Mouse (Mus musculus): ENCODE measurements around the gene Dio1. TPM values are rescaled to one million over a fixed set of nuclear protein-coding genes. Genes with fewer than 3 reads are reported as not detected.
A peak's percentile ranks its signal among the peaks of the same experiment; 100 is the strongest.

Gene Dio1
- polyA plus RNA-seq (2015; fragmentation: Nextera tagmentation; extraction: Ambion mirVana): 0.33 and 0.82 TPM in 2 replicates

DNA sequence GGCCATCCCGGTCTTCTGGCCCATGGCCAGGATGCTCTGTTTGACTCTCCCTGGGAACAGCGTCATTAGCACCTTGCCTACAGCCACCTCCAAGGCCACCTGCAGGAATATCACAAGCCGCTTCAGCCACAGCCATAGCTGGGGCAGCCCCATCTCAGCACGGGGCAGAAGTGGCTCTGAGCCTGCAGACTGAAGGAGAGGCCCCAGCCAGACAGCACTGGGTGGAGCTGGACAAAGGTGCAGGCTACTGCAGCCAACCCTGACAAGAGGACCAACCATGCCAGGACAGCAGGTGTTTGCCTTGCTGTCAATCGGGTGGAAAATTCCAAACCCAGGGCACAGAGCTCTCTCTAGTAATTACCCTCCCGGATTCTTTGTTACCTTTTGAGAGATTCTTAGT is at the start of gene Dio1:
Dio1 (minus strand) TSS at position 204 of the 400 bp plus-strand sequence.
- WGBS: 28% methylated on average over 6 of the region's 6 CpGs
- ATAC-seq: no peak

DNA sequence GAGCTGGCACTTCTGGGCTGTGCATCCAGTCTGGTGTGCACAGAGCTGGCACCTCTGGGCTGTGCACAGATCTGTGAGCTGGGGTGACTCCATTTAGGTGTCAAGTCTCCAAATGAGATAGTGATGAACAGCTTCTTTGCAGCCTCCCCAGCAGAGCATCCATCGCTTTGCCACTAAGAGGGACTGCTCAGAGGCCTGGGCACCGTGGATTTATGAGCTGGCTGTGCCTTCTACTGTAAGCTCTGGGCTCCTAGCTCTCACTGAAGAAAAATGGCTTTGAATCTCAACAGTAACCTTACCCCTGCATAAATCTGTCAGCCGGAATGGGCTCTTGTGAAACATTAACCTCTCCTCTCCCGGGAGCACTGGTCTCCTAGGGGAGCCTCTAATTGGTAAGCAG is 47.6 kb upstream of the Dio1 start:
- H3K27ac ChIP-seq (ENCODE audit: low read length): no peak overlapping the region
- H3K9ac ChIP-seq (replicated peaks; ENCODE audit: low read depth): no peak overlapping the region
- no peak for DNase-seq (ENCODE audit: low spot score)
- no peak overlapping the region for H3K4me3 ChIP-seq (ENCODE audit: low read depth, low read length)
- H3K36me3 ChIP-seq (ENCODE audit: insufficient read depth, low read length): no peaks in the 10 kb centered on the region
- H3K27me3 ChIP-seq (replicated peaks; ENCODE audit: insufficient read depth, low read length): no peaks in the 10 kb centered on the region
- ATAC-seq: no peak
- no peaks in the 10 kb centered on the region for H3K4me1 ChIP-seq (ENCODE audit: insufficient read depth, low read depth, low read length)
- TF ChIP-seq CTCF (IDR thresholded peaks at IDR 0.05) (no peak), EP300 (IDR thresholded peaks at IDR 0.05) (no peak)
- WGBS: 35% methylated on average over 4 of the region's 4 CpGs
- no peak overlapping the region for H3K4me2 ChIP-seq (replicated peaks; ENCODE audit: low read depth, low read length)
- H3K9me3 ChIP-seq (ENCODE audit: low read length): no peaks in the 10 kb centered on the region

More for the DNA sequence above, at the start of gene Dio1:
- Histone ChIP-seq H3K9me3 (ENCODE audit: low read length) (no peaks in the 10 kb centered on the region), H3K4me2 (replicated peaks; ENCODE audit: low read depth, low read length) (no peak within 1 kb of the TSS), H3K9ac (replicated peaks; ENCODE audit: low read depth) (no peak within 1 kb of the TSS), H3K36me3 (ENCODE audit: insufficient read depth, low read length) (no peaks in the 10 kb centered on the region), H3K27ac (ENCODE audit: low read length) (no peak within 1 kb of the TSS), H3K4me3 (ENCODE audit: low read depth, low read length) (no peak within 1 kb of the TSS), H3K27me3 (replicated peaks; ENCODE audit: insufficient read depth, low read length) (no peaks in the 10 kb centered on the region), H3K4me1 (ENCODE audit: insufficient read depth, low read depth, low read length) (no peaks in the 10 kb centered on the region)
- no peak for TF ChIP-seq EP300 (IDR thresholded peaks at IDR 0.05)
- no peak for TF ChIP-seq CTCF (IDR thresholded peaks at IDR 0.05)
- DNase-seq (ENCODE audit: low spot score): no peak

DNA sequence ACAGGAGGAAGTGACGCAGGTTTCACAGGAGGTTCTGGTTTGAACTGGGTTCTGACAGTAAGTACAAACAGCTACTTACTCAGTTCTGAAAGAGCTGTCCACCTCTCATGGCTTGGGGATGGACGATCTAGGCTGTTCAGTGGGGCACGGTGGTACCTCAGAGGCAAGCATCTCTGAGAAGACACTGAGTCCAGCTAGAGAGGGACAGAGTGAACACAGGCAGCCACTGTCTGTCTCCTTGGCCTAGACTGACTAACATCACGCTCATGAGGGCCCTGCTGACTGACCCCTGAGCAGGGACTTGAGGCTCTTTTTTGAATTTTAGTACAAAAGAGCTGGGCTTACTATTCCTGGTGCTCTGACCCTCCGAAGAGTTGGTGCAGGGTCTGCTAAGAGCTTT is 47.2 kb upstream of the Dio1 start:
- Histone ChIP-seq H3K27me3 (replicated peaks; ENCODE audit: insufficient read depth, low read length) (no peaks in the 10 kb centered on the region), H3K4me3 (ENCODE audit: low read depth, low read length) (no peak overlapping the region), H3K9me3 (ENCODE audit: low read length) (no peaks in the 10 kb centered on the region), H3K27ac (ENCODE audit: low read length) (no peak overlapping the region), H3K9ac (replicated peaks; ENCODE audit: low read depth) (no peak overlapping the region), H3K36me3 (ENCODE audit: insufficient read depth, low read length) (no peaks in the 10 kb centered on the region), H3K4me2 (replicated peaks; ENCODE audit: low read depth, low read length) (no peak overlapping the region), H3K4me1 (ENCODE audit: insufficient read depth, low read depth, low read length) (no peaks in the 10 kb centered on the region)
- WGBS: 87% methylated on average over 5 of the region's 5 CpGs
- DNase-seq (ENCODE audit: low spot score) (no peak), ATAC-seq (no peak)
- TF ChIP-seq EP300 (IDR thresholded peaks at IDR 0.05) (no peak), CTCF (IDR thresholded peaks at IDR 0.05) (no peak)

DNA sequence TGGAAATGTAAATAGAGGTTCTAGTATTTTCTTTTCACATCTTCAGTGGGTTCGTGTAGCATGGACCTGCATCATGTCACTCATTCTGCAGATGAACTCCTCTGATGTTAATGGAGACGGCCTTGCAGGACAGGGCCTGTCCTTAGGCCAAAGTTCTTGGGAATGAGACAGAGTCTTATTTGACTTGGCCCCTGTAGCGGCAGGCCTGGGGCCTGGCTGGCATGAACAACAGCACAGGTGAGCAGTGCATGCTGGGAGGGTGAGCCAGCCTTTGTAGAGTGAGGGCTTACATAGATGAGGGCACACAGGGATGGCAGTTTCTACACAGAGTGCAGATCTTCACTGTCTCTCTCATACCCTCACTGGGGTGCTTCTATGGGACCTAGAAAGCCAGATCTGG is 46.6 kb upstream of the Dio1 start:
- no peak overlapping the region for H3K4me3 ChIP-seq (ENCODE audit: low read depth, low read length)
- TF ChIP-seq CTCF (IDR thresholded peaks at IDR 0.05): no peak
- no peak for TF ChIP-seq EP300 (IDR thresholded peaks at IDR 0.05)
- no peaks in the 10 kb centered on the region for H3K4me1 ChIP-seq (ENCODE audit: insufficient read depth, low read depth, low read length)
- no peaks in the 10 kb centered on the region for H3K9me3 ChIP-seq (ENCODE audit: low read length)
- H3K9ac ChIP-seq (replicated peaks; ENCODE audit: low read depth): no peak overlapping the region
- no peak overlapping the region for H3K27ac ChIP-seq (ENCODE audit: low read length)
- H3K36me3 ChIP-seq (ENCODE audit: insufficient read depth, low read length): no peaks in the 10 kb centered on the region
- DNase-seq (ENCODE audit: low spot score): no peak
- H3K27me3 ChIP-seq (replicated peaks; ENCODE audit: insufficient read depth, low read length): no peaks in the 10 kb centered on the region
- ATAC-seq: no peak
- WGBS: 83% methylated on average over 3 of the region's 3 CpGs
- no peak overlapping the region for H3K4me2 ChIP-seq (replicated peaks; ENCODE audit: low read depth, low read length)

DNA sequence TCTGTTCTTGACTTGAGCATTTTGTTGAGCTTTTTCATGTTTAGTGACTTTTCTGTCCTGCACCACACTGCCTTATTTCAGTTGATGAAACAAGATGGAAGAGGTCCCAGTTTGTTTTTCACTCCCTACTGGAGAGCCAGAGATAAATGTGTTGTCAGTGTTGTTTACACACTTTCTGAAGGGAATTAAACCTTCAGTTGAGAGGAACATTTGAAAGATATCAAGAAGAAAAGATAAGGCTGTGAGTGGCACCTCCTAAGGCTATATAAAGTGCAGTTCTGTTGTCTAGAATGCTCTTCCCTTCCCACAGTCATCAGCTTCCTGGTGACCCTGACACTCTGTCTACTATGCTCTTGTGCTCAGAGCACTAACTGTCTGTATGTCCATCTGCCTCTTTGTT is 44.4 kb upstream of the Dio1 start:
- Histone ChIP-seq H3K4me2 (replicated peaks; ENCODE audit: low read depth, low read length) (no peak overlapping the region), H3K27ac (ENCODE audit: low read length) (no peak overlapping the region), H3K9ac (replicated peaks; ENCODE audit: low read depth) (no peak overlapping the region), H3K4me3 (ENCODE audit: low read depth, low read length) (no peak overlapping the region), H3K27me3 (replicated peaks; ENCODE audit: insufficient read depth, low read length) (no peaks in the 10 kb centered on the region), H3K36me3 (ENCODE audit: insufficient read depth, low read length) (0 out of 2 replicates have a peak, but pooled peaks cover 5% of the 10 kb centered on the region), H3K9me3 (ENCODE audit: low read length) (no peaks in the 10 kb centered on the region), H3K4me1 (ENCODE audit: insufficient read depth, low read depth, low read length) (no peaks in the 10 kb centered on the region)
- no peak for ATAC-seq
- DNase-seq (ENCODE audit: low spot score): no peak
- no peak for TF ChIP-seq EP300 (IDR thresholded peaks at IDR 0.05)
- no peak for TF ChIP-seq CTCF (IDR thresholded peaks at IDR 0.05)

DNA sequence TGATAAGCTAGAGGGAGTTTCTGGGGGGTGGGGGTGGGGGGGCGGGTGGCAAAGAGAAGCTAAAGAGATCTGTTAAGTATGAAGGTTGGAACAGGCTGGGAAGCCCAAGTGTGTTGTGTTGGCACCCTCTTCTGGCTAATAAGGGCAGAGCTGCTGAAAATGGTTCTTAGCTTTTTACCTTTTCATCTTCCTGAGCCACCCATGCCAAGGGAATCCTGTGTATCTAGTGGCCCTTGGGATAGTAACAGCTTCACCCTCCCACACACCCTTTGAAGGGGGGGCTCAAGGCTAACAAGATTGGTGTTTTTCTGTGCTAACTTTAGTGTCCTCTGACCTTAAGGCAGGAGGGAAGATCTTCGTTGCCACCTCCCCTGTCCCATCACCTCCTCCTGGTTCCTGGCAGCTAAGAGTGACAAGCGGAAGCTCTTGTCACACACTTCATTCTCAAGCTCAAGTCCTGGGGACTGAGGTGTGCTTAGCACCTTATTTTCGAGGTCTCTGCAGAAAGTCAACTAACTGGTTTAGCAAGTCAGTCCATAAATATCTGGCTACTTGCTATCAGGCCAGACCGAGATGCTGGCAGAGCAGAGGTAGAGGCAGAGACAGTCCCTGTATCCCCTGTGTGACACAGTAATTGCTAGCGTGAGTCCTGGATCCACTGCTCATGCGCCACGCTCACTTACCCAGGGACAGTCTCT is 42.5 kb upstream of the Dio1 start:
- peak overlapping the region; percentile 15; the same call in 1 of the 2 replicates for H3K4me2 ChIP-seq (replicated peaks; ENCODE audit: low read depth, low read length)
- WGBS: 43% methylated on average over 8 of the region's 8 CpGs
- DNase-seq (ENCODE audit: low spot score) (peak; percentile 84), ATAC-seq (peak; percentile 78)
- TF ChIP-seq CTCF (IDR thresholded peaks at IDR 0.05) (peak; percentile 74), EP300 (IDR thresholded peaks at IDR 0.05) (no peak)
- no peaks in the 10 kb centered on the region for H3K4me1 ChIP-seq (ENCODE audit: insufficient read depth, low read depth, low read length)
- 0 out of 2 replicates have a peak, but pooled peaks cover 5% of the 10 kb centered on the region for H3K36me3 ChIP-seq (ENCODE audit: insufficient read depth, low read length)
- H3K27me3 ChIP-seq (replicated peaks; ENCODE audit: insufficient read depth, low read length): no peaks in the 10 kb centered on the region
- 0 out of 2 replicates have a peak overlapping the region, but pooled peaks have one; percentile 11 for H3K27ac ChIP-seq (ENCODE audit: low read length)
- no peak overlapping the region for H3K4me3 ChIP-seq (ENCODE audit: low read depth, low read length)
- no peak overlapping the region for H3K9ac ChIP-seq (replicated peaks; ENCODE audit: low read depth)
- no peaks in the 10 kb centered on the region for H3K9me3 ChIP-seq (ENCODE audit: low read length)
